Mouse (Mus musculus) monocyte, adult 59 days (primary cell): Measurements from ENCODE around the gene Eya4. TPM values are rescaled to one million over a fixed set of nuclear protein-coding genes. Genes with fewer than 3 reads are reported as not detected.

Experiments
- total RNA-seq, 2 experiments: library from RNA; stranded (reverse); gene quantifications; one replicate each; pipeline ENCODE4 v1.2.4; 2023

The Eya4 gene
- under 1 TPM; 0.15 to 0.37 TPM for total RNA-seq

DNA sequence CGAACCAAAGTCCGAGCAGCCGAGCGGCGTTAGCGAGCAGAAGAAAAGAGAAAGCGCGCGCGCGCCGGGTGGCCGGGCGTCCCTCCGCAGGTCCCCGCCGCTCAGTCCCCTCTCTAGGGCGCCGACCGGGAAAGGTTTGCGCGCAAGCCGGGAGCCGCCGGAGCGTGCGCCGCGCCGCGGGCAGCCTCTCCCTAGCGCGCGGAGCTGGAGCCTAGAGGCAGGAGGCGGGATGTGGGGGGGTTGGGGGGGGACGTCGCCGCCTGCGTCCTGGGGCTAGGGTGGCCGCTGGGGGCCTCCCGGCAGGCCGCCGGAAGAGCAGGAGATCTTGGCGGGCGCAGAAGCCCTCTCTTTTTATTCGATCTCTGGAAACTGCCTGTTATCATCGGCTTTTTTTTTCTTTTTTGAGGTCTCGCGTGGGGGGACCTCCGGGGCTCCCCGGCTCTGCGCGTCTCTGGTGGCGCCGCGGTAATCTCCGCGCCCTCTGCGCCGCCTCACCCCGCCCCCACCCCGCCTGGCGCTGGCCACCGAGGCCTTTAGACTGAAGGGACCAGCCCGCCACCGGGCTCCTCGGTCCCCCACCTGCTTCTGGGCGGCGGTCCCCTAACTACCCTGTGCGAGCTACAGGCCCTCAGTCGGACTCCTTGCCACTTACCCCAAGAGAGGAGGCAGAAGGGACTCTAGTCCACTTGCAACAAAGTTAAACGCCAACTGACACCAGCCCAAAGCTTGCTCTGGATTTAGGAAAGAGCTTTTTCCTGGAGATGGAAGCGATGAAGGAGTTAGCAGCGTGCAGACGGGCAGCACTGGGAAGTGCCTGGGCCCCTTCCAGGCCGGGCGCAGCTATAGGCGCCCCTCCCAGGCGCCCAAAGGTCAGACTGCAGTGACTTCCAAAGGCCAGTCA is at the start of gene Eya4:
Eya4 (minus strand) TSS at position 776 of the 901 bp plus-strand sequence.

